Mouse (Mus musculus) ES-Bruce4 (cell line): ENCODE results near the gene Elavl1. TPM values are rescaled to one million over a fixed set of nuclear protein-coding genes. Genes with fewer than 3 reads are reported as not detected.

Experiments used
- H3K27ac ChIP-seq: 2 replicates; pipeline ENCODE4 v1.5.1; 2012; ENCODE audit warnings: low read length, inconsistent platforms; ENCODE audit not compliant: insufficient read depth
- H3K27me3 ChIP-seq: 2 replicates; pipeline ENCODE4 v1.6.1; 2012; ENCODE audit warnings: mild to moderate bottlenecking, low read length, inconsistent platforms; ENCODE audit not compliant: control insufficient read depth, poor library complexity, insufficient read depth, severe bottlenecking
- H3K36me3 ChIP-seq: 2 replicates; pipeline ENCODE4 v1.6.1; 2012; ENCODE audit warnings: inconsistent platforms, mild to moderate bottlenecking, low read length, moderate library complexity; ENCODE audit not compliant: control insufficient read depth, poor library complexity, insufficient read depth, severe bottlenecking
- H3K4me1 ChIP-seq: one replicate; pipeline ENCODE4 v1.8.1; 2011; ENCODE audit warnings: low read length; ENCODE audit not compliant: control insufficient read depth, insufficient read depth
- H3K4me3 ChIP-seq: 2 replicates; pipeline ENCODE4 v1.5.1; 2011; ENCODE audit warnings: low read depth, mild to moderate bottlenecking, low read length
- H3K9ac ChIP-seq: 2 replicates; pipeline ENCODE4 v1.6.1; 2012; ENCODE audit warnings: low read depth, mild to moderate bottlenecking, inconsistent platforms; ENCODE audit not compliant: poor library complexity, severe bottlenecking
- H3K9me3 ChIP-seq: replicated peaks from 2 replicates; pipeline ENCODE4 v1.6.1; 2012; ENCODE audit warnings: mild to moderate bottlenecking, low read length, inconsistent platforms; ENCODE audit not compliant: control insufficient read depth, poor library complexity, insufficient read depth, severe bottlenecking
- CTCF ChIP-seq: IDR thresholded peaks from one replicate; pipeline ENCODE4 v1.8.1; 2011; ENCODE audit warnings: low read depth, low read length
- EP300 ChIP-seq: IDR thresholded peaks from 2 replicates; pipeline ENCODE4 v1.6.1; 2011; ENCODE audit warnings: low read depth, low read length; ENCODE audit not compliant: insufficient read depth
- POLR2A ChIP-seq: IDR thresholded peaks from one replicate; pipeline ENCODE4 v1.8.1; 2011; ENCODE audit warnings: low read length; ENCODE audit not compliant: insufficient read depth
- polyA plus RNA-seq: library from polyadenylated mRNA; stranded (reverse); fragments of >200 nt; gene quantifications from 2 replicates; pipeline ENCODE4 v1.2.4, GENCODE M21; 2011; ENCODE audit warnings: low read depth; ENCODE audit not compliant: missing spikeins, insufficient read depth, insufficient read length

The Elavl1 gene
- polyA plus RNA-seq, 1 experiment: 118 TPM

DNA sequence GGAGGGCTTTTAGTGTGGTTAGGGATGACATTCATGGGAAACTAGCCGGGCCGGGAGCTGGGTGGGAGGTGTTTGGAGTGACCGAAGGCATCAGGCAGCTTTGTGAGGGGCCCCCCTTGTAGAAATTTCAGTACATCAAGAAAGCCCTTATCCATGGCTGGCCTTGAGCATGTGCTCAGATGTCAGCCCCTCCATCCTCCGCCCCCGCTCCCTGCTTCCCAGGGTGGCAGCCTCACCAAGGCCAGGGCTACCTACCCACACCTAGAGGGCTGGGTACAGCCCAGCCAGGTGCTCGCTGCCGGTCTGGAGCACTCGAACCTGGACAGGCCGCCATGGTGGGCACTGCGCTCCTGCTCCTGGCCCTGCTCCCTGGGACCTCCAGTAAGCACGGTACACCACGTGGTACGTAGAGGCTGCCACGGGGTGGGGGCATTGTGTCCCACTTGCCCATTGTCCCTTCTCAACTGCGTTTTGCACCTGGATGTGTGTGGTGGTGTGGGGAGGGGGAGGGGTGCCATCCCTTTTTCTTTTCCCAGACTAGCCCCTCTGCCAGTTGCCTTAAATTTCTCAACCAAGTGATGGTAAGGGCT lies 77.2 kb downstream of the Elavl1 start, which contains the start of gene Tgfbr3l:
Gene Tgfbr3l, plus strand, starts transcription at position 264 of the 590 bp plus-strand sequence.
- no peaks in the 10 kb centered on the region for H3K9me3 ChIP-seq
- H3K4me3 ChIP-seq: peak within 1 kb of the TSS; percentile 9; the same call in 1 of the 2 replicates
- H3K27me3 ChIP-seq: no peaks in the 10 kb centered on the region
- no peaks in the 10 kb centered on the region for H3K4me1 ChIP-seq
- peak within 1 kb of the TSS; percentile 30 for H3K9ac ChIP-seq
- H3K36me3 ChIP-seq: peaks cover 30% of the 10 kb centered on the region
- H3K27ac ChIP-seq: no peak within 1 kb of the TSS
- TF ChIP-seq POLR2A: no peak
- TF ChIP-seq CTCF: no peak

DNA sequence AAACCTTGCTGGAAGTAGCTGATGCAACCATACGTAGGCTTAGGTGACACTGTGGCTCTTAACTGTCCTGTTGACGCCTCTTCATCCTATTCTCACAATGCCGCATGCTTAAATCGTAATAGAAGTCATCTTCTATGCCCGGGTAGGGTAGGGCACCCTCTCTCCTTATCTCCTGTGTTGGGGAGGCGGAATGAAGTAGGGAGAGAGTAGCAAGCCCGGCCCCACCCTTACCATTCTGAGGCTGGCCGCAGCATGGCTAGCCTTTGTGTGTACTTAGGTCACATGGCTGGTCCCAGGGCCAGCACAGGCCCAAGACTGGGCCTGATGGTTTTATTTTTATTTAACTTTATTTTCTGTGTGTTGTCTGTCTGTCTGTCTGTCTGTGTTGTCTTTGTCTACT lies 78.0 kb downstream of the Elavl1 start:
- H3K27me3 ChIP-seq: no peaks in the 10 kb centered on the region
- H3K36me3 ChIP-seq: peaks cover 33% of the 10 kb centered on the region
- H3K27ac ChIP-seq: no peak overlapping the region
- H3K4me1 ChIP-seq: no peaks in the 10 kb centered on the region
- no peak overlapping the region for H3K4me3 ChIP-seq
- H3K9me3 ChIP-seq: no peaks in the 10 kb centered on the region
- no peak overlapping the region for H3K9ac ChIP-seq
- TF ChIP-seq EP300 (no peak), CTCF (no peak), POLR2A (no peak)

DNA sequence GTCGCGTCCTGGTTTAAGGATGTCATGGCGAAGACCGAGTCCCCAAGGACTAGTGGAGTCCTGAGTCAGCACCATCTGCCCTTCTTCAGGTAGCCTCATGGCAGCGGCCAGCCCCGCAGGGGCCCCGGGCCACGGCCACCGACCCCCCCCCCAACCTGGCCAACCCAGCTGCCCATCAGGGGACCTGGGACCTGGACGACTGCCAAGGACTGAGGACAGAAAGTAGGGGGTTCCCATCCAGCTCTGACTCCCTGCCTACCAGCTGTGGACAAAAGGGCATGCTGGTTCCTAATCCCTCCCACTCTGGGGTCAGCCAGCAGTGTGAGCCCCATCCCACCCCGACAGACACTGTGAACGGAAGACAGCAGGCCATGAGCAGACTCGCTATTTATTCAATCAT lies 79.5 kb downstream of the Elavl1 start:
- H3K4me3 ChIP-seq: no peak overlapping the region
- peaks cover 33% of the 10 kb centered on the region for H3K36me3 ChIP-seq
- H3K9ac ChIP-seq: no peak overlapping the region
- H3K9me3 ChIP-seq: no peaks in the 10 kb centered on the region
- no peaks in the 10 kb centered on the region for H3K27me3 ChIP-seq
- no peaks in the 10 kb centered on the region for H3K4me1 ChIP-seq
- H3K27ac ChIP-seq: no peak overlapping the region
- TF ChIP-seq POLR2A (no peak), CTCF (no peak), EP300 (no peak)

DNA sequence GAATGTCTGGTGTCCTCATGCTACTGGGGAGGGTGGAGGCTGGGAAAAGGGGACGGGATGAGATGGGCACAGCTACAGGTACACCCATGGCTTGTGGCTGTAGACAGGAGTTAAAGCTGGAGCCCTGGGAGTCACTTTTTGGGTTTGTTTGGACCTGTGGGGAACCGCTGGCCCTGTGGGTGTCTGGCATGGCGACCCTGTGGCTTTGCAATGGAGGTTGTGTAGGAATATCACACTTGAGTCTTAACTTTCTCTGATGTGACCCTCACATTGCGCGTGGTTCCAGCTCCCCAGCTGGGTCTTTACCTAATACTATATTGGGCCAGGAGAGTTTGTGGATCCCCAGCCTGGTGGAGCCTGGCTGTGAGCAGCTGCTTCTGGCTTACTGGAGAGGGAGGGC lies 80.2 kb downstream of the Elavl1 start:
- no peaks in the 10 kb centered on the region for H3K9me3 ChIP-seq
- H3K27me3 ChIP-seq: no peaks in the 10 kb centered on the region
- no peak for TF ChIP-seq POLR2A
- TF ChIP-seq CTCF: no peak
- TF ChIP-seq EP300: no peak
- H3K4me3 ChIP-seq: no peak overlapping the region
- peaks cover 33% of the 10 kb centered on the region for H3K36me3 ChIP-seq
- no peaks in the 10 kb centered on the region for H3K4me1 ChIP-seq
- no peak overlapping the region for H3K9ac ChIP-seq
- no peak overlapping the region for H3K27ac ChIP-seq

DNA sequence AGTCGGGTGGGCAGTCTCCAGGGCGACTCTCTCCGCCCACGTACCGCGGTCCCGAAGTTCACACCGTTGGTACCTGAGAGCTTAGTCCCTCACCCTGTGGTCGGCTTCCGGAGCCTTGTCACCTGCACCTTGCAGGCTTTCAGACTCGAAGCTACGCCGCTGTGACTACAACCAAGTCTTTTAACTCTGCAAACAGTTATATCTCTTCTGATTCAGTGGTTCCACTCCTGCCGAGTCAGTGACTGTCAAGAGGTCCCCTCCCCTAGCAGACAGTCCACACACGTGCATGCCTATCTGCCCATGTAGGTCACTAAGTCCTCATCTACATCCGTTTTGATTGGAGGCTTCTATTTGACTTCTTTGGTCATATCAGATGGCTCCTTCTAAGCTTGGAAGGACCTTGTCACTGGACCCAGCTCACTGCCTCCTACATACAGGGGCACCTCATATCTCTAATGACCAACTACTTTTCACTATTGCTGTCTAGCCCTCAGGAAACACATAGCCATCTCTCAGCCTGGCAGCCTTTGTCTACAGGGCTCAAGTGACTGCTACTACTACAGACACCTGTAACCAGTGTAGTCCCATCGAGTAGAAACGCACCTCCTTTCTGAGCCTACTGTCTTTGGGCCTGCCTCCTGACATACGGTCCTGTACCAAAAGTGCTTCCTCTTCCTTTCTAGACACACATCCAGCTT lies 85.9 kb downstream of the Elavl1 start:
- H3K9ac ChIP-seq: peak overlapping the region; percentile 74
- H3K4me3 ChIP-seq: peak overlapping the region; percentile 85
- TF ChIP-seq CTCF (no peak), POLR2A (no peak), EP300 (no peak)
- no peaks in the 10 kb centered on the region for H3K4me1 ChIP-seq
- peaks cover 15% of the 10 kb centered on the region for H3K36me3 ChIP-seq
- no peaks in the 10 kb centered on the region for H3K27me3 ChIP-seq
- H3K27ac ChIP-seq: no peak overlapping the region
- H3K9me3 ChIP-seq: no peaks in the 10 kb centered on the region

DNA sequence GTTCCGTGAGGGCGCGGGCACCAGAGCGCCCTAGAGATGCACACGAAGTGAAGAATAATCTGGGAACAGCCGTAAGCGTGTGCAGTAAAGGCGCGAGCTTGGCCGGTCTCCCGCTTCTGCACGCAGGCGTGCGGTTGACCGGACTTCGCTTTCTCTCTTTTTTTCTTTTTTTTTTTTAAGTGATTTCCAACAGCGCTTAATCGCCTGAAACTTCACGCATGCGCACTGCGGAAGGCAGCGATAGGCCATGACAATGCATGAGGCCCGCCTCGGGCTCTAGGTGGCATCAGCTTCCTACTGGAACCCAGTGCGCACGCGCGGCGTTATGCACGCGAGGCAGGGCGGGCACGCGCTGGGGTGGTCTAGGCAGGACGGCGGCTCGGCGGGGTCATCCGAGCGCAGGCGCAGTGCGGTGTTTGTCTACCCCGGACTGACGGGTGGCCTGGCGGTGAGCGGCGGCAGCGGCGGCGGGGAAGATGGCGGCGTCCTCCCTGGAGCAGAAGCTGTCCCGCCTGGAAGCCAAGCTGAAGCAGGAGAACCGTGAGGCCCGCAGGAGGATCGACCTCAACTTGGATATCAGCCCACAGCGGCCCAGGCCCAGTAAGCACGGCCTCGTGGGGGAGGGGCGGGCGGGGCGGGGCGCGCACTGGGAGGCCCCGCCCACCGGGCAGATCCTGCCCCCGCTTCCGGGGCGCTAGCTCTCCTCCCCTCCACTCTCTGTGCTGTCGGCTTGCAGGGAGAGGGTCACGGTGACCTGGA lies 86.6 kb downstream of the Elavl1 start, which contains the start of the genes Map2k7 and Gm49320:
Gene Map2k7, plus strand, starts transcription at position 307 of the 759 bp plus-strand sequence.
Gene Gm49320, plus strand, starts transcription at position 432 of the 759 bp plus-strand sequence.
- peak; percentile 48 for TF ChIP-seq CTCF
- TF ChIP-seq POLR2A: peak; percentile 35
- TF ChIP-seq EP300: peak; percentile 70; the same call in 1 of the 2 replicates
- no peaks in the 10 kb centered on the region for H3K9me3 ChIP-seq
- H3K36me3 ChIP-seq: peaks cover 8% of the 10 kb centered on the region
- H3K27ac ChIP-seq: peak within 1 kb of the TSS; percentile 86
- no peaks in the 10 kb centered on the region for H3K4me1 ChIP-seq
- H3K9ac ChIP-seq: peak within 1 kb of the TSS; percentile 74
- no peaks in the 10 kb centered on the region for H3K27me3 ChIP-seq
- H3K4me3 ChIP-seq: peak within 1 kb of the TSS; percentile 85
